Comparison of ENCODE assay signal across 7 mouse cellular contexts in genomic region chr15:69575611-69576153, GRCm38 (mm10).
DNase-seq lines count a peak whose midpoint lies in the region; ATAC-seq lines count a peak whose summit lies in the region.

No protein-coding gene starts in this region.

- H3K9me3 ChIP-seq in embryonic facial prominence, embryonic 14.5 days (ENCODE audit: control insufficient read depth, low read length) = no peaks in the 10 kb centered on the region
- no peaks in the 10 kb centered on the region for H3K9me3 ChIP-seq in intestine, embryonic 15.5 days
- no peaks in the 10 kb centered on the region for H3K9me3 ChIP-seq in liver, embryonic 12.5 days (replicated peaks)

- no peak overlapping the region for H3K27ac ChIP-seq in embryonic facial prominence, embryonic 14.5 days (replicated peaks; ENCODE audit: low read depth, low read length)
- H3K27ac ChIP-seq in intestine, embryonic 15.5 days = no peak overlapping the region
- H3K27ac ChIP-seq in liver, embryonic 12.5 days = no peak overlapping the region

- H3K36me3 ChIP-seq in embryonic facial prominence, embryonic 14.5 days (ENCODE audit: control insufficient read depth, insufficient read depth, low read length) = no peaks in the 10 kb centered on the region
- H3K36me3 ChIP-seq in intestine, embryonic 15.5 days = no peaks in the 10 kb centered on the region
- no peaks in the 10 kb centered on the region for H3K36me3 ChIP-seq in liver, embryonic 12.5 days

- no peak overlapping the region for H3K4me2 ChIP-seq in embryonic facial prominence, embryonic 14.5 days (ENCODE audit: low read depth, low read length)
- H3K4me2 ChIP-seq in intestine, embryonic 15.5 days (replicated peaks) = no peak overlapping the region
- H3K4me2 ChIP-seq in liver, embryonic 12.5 days = no peak overlapping the region

- H3K9ac ChIP-seq in embryonic facial prominence, embryonic 14.5 days (ENCODE audit: low read depth, low read length) = no peak overlapping the region
- H3K9ac ChIP-seq in intestine, embryonic 15.5 days = no peak overlapping the region
- no peak overlapping the region for H3K9ac ChIP-seq in liver, embryonic 12.5 days

- no peaks in the 10 kb centered on the region for H3K4me1 ChIP-seq in embryonic facial prominence, embryonic 14.5 days (ENCODE audit: control insufficient read depth, insufficient read depth, low read length)
- H3K4me1 ChIP-seq in intestine, embryonic 15.5 days (replicated peaks) = no peaks in the 10 kb centered on the region
- H3K4me1 ChIP-seq in liver, embryonic 12.5 days = 0 out of 2 replicates have a peak, but pooled peaks cover 2% of the 10 kb centered on the region

- WGBS in embryonic facial prominence, embryonic 14.5 days = 50% methylated on average over 4 of the region's 4 CpGs
- 42% methylated on average over 4 of the region's 4 CpGs for WGBS in intestine, embryonic 15.5 days
- WGBS in liver, embryonic 12.5 days (ENCODE audit: insufficient replicate concordance) = 31% methylated on average over 4 of the region's 4 CpGs

- H3K4me3 ChIP-seq in embryonic facial prominence, embryonic 14.5 days (ENCODE audit: low read depth, low read length) = no peak overlapping the region
- no peak overlapping the region for H3K4me3 ChIP-seq in intestine, embryonic 15.5 days (replicated peaks)
- H3K4me3 ChIP-seq in liver, embryonic 12.5 days = no peak overlapping the region

- ATAC-seq in embryonic facial prominence, embryonic 14.5 days (ENCODE audit: low read depth) = peak; percentile 95
- ATAC-seq in intestine, embryonic 15.5 days = peak; percentile 66
- ATAC-seq in liver, embryonic 12.5 days = peak; percentile 76

- H3K27me3 ChIP-seq in embryonic facial prominence, embryonic 14.5 days (replicated peaks; ENCODE audit: control insufficient read depth, insufficient read depth, low read length) = no peaks in the 10 kb centered on the region
- no peaks in the 10 kb centered on the region for H3K27me3 ChIP-seq in intestine, embryonic 15.5 days (replicated peaks)
- no peaks in the 10 kb centered on the region for H3K27me3 ChIP-seq in liver, embryonic 12.5 days (replicated peaks)

- peak; percentile 60 for DNase-seq in Muller cell, postnatal 12 days (ENCODE audit: inconsistent ontology term)
- DNase-seq in adrenal gland, adult 2 months = peak; percentile 59
- DNase-seq in embryonic facial prominence, embryonic 14.5 days (ENCODE audit: low spot score) = peak; percentile 88
- peak; percentile 29 for DNase-seq in retina, postnatal 7 days (ENCODE audit: low read depth, low spot score)
- no peak for DNase-seq in thymus, postnatal 0 days (ENCODE audit: low spot score)
